Mouse (Mus musculus) ES-E14 (cell line): ENCODE data around the gene Atg4a-ps. TPM values are rescaled to one million over a fixed set of nuclear protein-coding genes. Genes with fewer than 3 reads are reported as not detected.

Experiments
- DNase-seq: peaks from one replicate; pipeline ENCODE4 v3.0.0-alpha.2; 2013; ENCODE audit warnings: low read depth, low spot score
- H3K27ac ChIP-seq: 2 replicates; pipeline ENCODE4 v1.5.1; 2012; ENCODE audit warnings: low read depth, mild to moderate bottlenecking, low read length, moderate library complexity, mixed read lengths; ENCODE audit not compliant: poor library complexity, insufficient read depth, severe bottlenecking
- H3K36me3 ChIP-seq: 2 replicates; pipeline ENCODE4 v1.6.1; 2012; ENCODE audit warnings: mild to moderate bottlenecking, low read length, moderate library complexity, mixed read lengths; ENCODE audit not compliant: control insufficient read depth, poor library complexity, insufficient read depth, severe bottlenecking
- H3K4me1 ChIP-seq, 2 experiments: fragments of 150-350 bp in 1 of 2; sonication (generic) in 1 of 2; 2 replicates each; pipeline ENCODE4 v1.6.1; 2012; ENCODE audit warnings: low read length in 2 of 2, mild to moderate bottlenecking in 1 of 2, mixed read lengths in 1 of 2; ENCODE audit not compliant: control insufficient read depth in 2 of 2, insufficient read depth in 2 of 2, poor library complexity in 1 of 2
- H3K4me3 ChIP-seq, 2 experiments: fragments of 150-350 bp in 1 of 2; sonication (generic) in 1 of 2; 2 replicates each; pipeline ENCODE4 v1.5.1; 2012; ENCODE audit warnings: low read length in 2 of 2, low read depth in 1 of 2, mild to moderate bottlenecking in 1 of 2, mixed read lengths in 1 of 2; ENCODE audit not compliant: insufficient read depth in 1 of 2, poor library complexity in 1 of 2, severe bottlenecking in 1 of 2
- H3K9ac ChIP-seq: 2 replicates; pipeline ENCODE4 v1.6.1; 2012; ENCODE audit warnings: low read depth, mild to moderate bottlenecking, low read length, mixed read lengths; ENCODE audit not compliant: poor library complexity, insufficient read depth, severe bottlenecking
- H3K9me3 ChIP-seq: fragments of 150-350 bp; sonication (generic); 2 replicates; pipeline ENCODE4 v1.6.1; 2012; ENCODE audit warnings: low read depth, mild to moderate bottlenecking, low read length; ENCODE audit not compliant: control insufficient read depth, insufficient read depth
- CHD2 ChIP-seq: IDR thresholded peaks from 2 replicates; pipeline ENCODE4 v1.6.1; 2014; ENCODE audit warnings: mild to moderate bottlenecking, low read depth, low read length, inconsistent platforms
- HCFC1 ChIP-seq: IDR thresholded peaks from 2 replicates; pipeline ENCODE4 v1.6.1; 2012; ENCODE audit warnings: low read length, inconsistent platforms, borderline replicate concordance; ENCODE audit not compliant: insufficient read depth
- MAFK ChIP-seq: IDR thresholded peaks from 2 replicates; pipeline ENCODE4 v1.6.1; 2014; ENCODE audit warnings: mild to moderate bottlenecking, low read depth, low read length, inconsistent platforms; ENCODE audit not compliant: insufficient read depth
- ZC3H11A ChIP-seq: IDR thresholded peaks from 2 replicates; pipeline ENCODE4 v1.6.1; 2012; ENCODE audit warnings: low read depth, mild to moderate bottlenecking, inconsistent platforms, low read length, borderline replicate concordance
- ZNF384 ChIP-seq: IDR thresholded peaks from 2 replicates; pipeline ENCODE4 v1.6.1; 2012; ENCODE audit warnings: low read depth, low read length, inconsistent platforms
- in situ Hi-C, 2 experiments: fragments of 600-800 bp; cut with MboI; formaldehyde crosslinking; loops; one replicate each; pipeline ENCODE4 v1.15.1; 2025; ENCODE audit warnings: low sequenced_read_pairs in 2 of 2, inconsistent platforms in 1 of 2; ENCODE audit not compliant: unreplicated experiment in 2 of 2
- total RNA-seq: library from RNA; depleted of rRNA; stranded (reverse); fragments of 300-350 nt; gene quantifications from 2 replicates; pipeline ENCODE4 v1.2.3, GENCODE M21; 2012

The Atg4a-ps gene
- total RNA-seq, 1 experiment, result 0.18 TPM

DNA sequence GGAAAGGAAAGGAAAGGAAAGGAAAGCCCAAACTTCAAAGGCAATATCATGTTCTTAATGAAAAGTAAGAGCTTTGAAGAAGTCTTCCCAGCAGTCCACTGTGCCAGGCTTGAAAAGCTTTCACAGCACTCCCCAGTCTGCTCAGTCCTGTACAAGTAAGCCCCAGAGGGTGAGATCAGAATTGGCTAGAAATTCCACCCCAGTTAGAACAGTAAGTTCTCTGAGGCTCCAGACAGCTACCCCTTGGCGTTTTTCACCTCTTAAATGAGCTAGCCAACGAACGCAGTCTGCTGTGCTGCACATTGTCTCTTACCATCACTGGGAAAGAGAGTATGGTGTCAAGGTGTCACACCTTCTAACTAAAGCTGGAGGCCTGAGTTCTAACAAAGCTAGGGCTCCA, 18.2 kb downstream of the Atg4a-ps start:
- Histone ChIP-seq H3K9ac (no peak overlapping the region), H3K4me3 (no peak overlapping the region), H3K9me3 (no peaks in the 10 kb centered on the region), H3K36me3 (no peaks in the 10 kb centered on the region), H3K27ac (no peak overlapping the region), H3K4me1 (no peaks in the 10 kb centered on the region)
- TF ChIP-seq MAFK, result no peak
- no peak for TF ChIP-seq ZNF384
- TF ChIP-seq ZC3H11A, result no peak
- no peak for TF ChIP-seq HCFC1
- TF ChIP-seq CHD2, result no peak
- no peak for DNase-seq
- in situ Hi-C loops, result no loop called here

DNA sequence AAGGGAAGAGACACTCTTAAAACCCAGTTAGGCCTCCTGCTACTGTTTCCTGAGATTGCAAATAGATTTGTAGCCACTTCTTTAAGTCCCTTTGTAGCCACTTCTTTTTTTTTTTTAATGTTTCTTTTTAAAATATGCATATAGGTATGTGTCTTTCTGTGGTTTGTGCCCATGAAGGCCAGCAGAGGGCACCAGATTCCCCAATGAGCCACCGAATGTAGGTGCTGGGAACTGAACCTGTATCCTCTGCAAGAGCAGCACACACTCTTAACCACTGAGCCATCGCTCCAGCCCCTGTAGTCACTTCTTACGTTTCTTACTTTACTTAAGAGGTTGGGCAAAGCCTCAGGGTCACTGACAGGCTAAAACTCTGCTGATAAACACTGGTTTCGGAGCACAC, 19.4 kb downstream of the Atg4a-ps start:
- TF ChIP-seq ZNF384, result no peak
- no peak for TF ChIP-seq HCFC1
- no peak for TF ChIP-seq CHD2
- no peak for TF ChIP-seq ZC3H11A
- no peak for TF ChIP-seq MAFK
- Histone ChIP-seq H3K4me3 (no peak overlapping the region), H3K27ac (no peak overlapping the region), H3K9ac (no peak overlapping the region), H3K36me3 (no peaks in the 10 kb centered on the region), H3K9me3 (no peaks in the 10 kb centered on the region), H3K4me1 (no peaks in the 10 kb centered on the region)
- in situ Hi-C loops, result no loop called here
- DNase-seq, result peak; percentile 15

DNA sequence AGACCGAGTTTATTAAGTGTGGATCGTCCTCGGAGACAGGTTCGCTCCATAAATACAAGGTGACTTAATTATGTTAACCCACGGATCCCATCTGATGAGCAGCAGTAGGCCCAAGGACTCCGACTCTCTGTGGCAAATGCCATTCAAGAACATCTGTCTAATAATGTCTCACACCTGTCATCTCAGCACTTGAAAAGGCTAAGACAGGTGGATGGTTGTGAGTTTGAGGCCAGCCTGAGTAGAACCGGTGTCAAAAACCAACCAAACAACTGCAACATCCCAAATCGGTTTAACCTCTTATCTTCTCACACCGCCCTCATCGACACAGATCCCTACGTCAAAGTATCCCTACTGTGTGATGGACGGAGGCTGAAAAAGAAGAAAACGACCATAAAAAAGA, 20.7 kb downstream of the Atg4a-ps start:
- Histone ChIP-seq H3K9me3 (no peaks in the 10 kb centered on the region), H3K9ac (no peak overlapping the region), H3K4me3 (no peak overlapping the region), H3K36me3 (no peaks in the 10 kb centered on the region), H3K27ac (no peak overlapping the region), H3K4me1 (no peaks in the 10 kb centered on the region)
- no peak for DNase-seq
- in situ Hi-C loops, result no loop called here
- no peak for TF ChIP-seq CHD2
- TF ChIP-seq ZNF384, result no peak
- TF ChIP-seq MAFK, result no peak
- TF ChIP-seq HCFC1, result no peak
- TF ChIP-seq ZC3H11A, result no peak

DNA sequence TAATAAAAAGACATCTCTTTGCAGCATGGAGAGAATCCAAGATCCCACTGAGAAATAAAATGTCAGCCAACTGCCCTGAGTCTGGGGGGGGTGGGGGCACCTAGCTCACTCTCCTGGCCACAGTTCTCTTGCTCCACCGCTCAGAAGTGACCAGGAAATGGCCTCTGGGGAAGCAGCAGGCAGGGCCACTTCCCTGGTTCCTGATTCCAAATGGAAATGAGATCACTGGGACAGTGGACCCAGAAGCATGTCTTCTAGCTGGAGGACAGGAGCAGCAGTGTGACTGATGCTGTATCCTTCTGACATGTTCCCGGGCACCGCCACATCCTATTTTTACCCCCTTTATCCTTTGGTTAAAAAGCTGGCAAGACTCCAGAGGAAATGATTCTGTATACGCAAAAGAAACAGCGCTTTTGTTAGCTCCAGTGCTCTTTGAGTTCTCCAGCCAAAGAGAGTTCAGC, 21.2 kb downstream of the Atg4a-ps start:
- Histone ChIP-seq H3K27ac (no peak overlapping the region), H3K4me1 (no peaks in the 10 kb centered on the region), H3K9me3 (no peaks in the 10 kb centered on the region), H3K4me3 (no peak overlapping the region), H3K36me3 (no peaks in the 10 kb centered on the region), H3K9ac (no peak overlapping the region)
- no peak for DNase-seq
- in situ Hi-C loops, result no loop called here
- no peak for TF ChIP-seq CHD2
- TF ChIP-seq HCFC1, result no peak
- TF ChIP-seq ZC3H11A, result no peak
- TF ChIP-seq MAFK, result no peak
- no peak for TF ChIP-seq ZNF384

DNA sequence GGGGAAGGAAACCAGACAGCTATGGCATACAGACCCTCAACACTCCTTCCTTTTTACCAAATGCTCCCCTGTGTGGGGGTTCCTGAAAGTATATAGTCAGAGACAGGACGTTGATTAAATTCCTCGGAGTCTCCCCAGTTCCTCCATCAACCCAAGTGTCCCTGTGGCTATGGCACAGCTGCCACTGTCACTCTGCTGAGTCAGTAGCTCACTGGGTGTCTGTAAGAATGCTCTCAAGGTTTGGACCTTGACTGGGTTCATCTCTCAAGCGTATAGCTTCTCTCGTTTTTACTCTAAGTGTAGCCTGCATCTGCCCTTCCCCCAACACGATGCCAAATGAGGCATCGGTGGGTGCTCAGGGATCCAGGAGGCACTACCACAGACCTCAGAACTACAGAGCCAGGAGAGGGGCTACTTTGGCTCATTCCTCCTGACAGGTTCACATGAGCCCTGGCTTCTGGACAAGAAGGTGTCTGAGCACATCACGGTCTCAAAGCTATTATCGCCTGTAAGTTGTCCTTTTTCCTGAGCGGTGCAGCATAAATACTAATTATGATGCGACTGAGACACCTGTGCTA, 21.9 kb downstream of the Atg4a-ps start:
- Histone ChIP-seq H3K27ac (no peak overlapping the region), H3K4me3 (no peak overlapping the region), H3K9ac (no peak overlapping the region), H3K36me3 (no peaks in the 10 kb centered on the region), H3K9me3 (no peaks in the 10 kb centered on the region), H3K4me1 (no peaks in the 10 kb centered on the region)
- no peak for DNase-seq
- in situ Hi-C loops, result no loop called here
- TF ChIP-seq HCFC1 (no peak), CHD2 (no peak), MAFK (no peak), ZNF384 (no peak), ZC3H11A (no peak)
